Mouse (Mus musculus) testis, adult 2 months (tissue): Measurements from ENCODE around the gene Pcp4l1. TPM values are rescaled to one million over a fixed set of nuclear protein-coding genes. Genes with fewer than 3 reads are reported as not detected.

Experiments
- H3K27ac ChIP-seq: fragments of 200-500 bp; 2 replicates; pipeline ENCODE4 v1.5.1; 2012; ENCODE audit warnings: low read depth, low read length; ENCODE audit not compliant: control insufficient read depth, insufficient read depth
- H3K27me3 ChIP-seq: fragments of 200-500 bp; 2 replicates; pipeline ENCODE4 v1.6.1; 2012; ENCODE audit warnings: mild to moderate bottlenecking, low read length, moderate library complexity; ENCODE audit not compliant: control insufficient read depth, insufficient read depth
- H3K36me3 ChIP-seq: fragments of 200-500 bp; 2 replicates; pipeline ENCODE4 v1.6.1; 2012; ENCODE audit warnings: mild to moderate bottlenecking, low read length; ENCODE audit not compliant: control insufficient read depth, insufficient read depth
- H3K4me1 ChIP-seq: fragments of 200-500 bp; 2 replicates; pipeline ENCODE4 v1.6.1; 2012; ENCODE audit warnings: low read length; ENCODE audit not compliant: control insufficient read depth, insufficient read depth
- H3K4me3 ChIP-seq: fragments of 200-500 bp; 2 replicates; pipeline ENCODE4 v1.5.1; 2012; ENCODE audit warnings: low read depth, mild to moderate bottlenecking, low read length, moderate library complexity, mixed read lengths; ENCODE audit not compliant: control insufficient read depth
- CTCF ChIP-seq: fragments of 200-500 bp; IDR thresholded peaks from 2 replicates; pipeline ENCODE4 v1.5.1; 2012; ENCODE audit warnings: low read depth, mild to moderate bottlenecking, inconsistent platforms, low read length, moderate library complexity; ENCODE audit not compliant: control insufficient read depth, insufficient read depth, insufficient replicate concordance
- POLR2A ChIP-seq: fragments of 200-500 bp; IDR thresholded peaks from 2 replicates; pipeline ENCODE4 v1.6.1; 2012; ENCODE audit warnings: low read depth, mild to moderate bottlenecking, inconsistent platforms, low read length, moderate library complexity; ENCODE audit not compliant: control insufficient read depth
- polyA plus RNA-seq: library from polyadenylated mRNA; depleted of rRNA; stranded (reverse); fragments of >200 nt; gene quantifications from 2 replicates; pipeline ENCODE4 v1.2.3, GENCODE M21; 2012

The Pcp4l1 gene
- polyA plus RNA-seq, 1 experiment, result 2.9 TPM

GRCm38 (mm10) chr1:171192283-171192682 lies 3.8 kb downstream of the Pcp4l1 start:
- Histone ChIP-seq H3K36me3 (no peaks in the 10 kb centered on the region), H3K27me3 (no peaks in the 10 kb centered on the region; the same call in 1 of the 2 replicates), H3K27ac (no peak overlapping the region), H3K4me3 (no peak overlapping the region), H3K4me1 (peaks cover 23% of the 10 kb centered on the region)
- TF ChIP-seq CTCF, result no peak
- no peak for TF ChIP-seq POLR2A

GRCm38 (mm10) chr1:171190832-171191231 lies 5.2 kb downstream of the Pcp4l1 start:
- TF ChIP-seq POLR2A, result no peak
- no peak for TF ChIP-seq CTCF

GRCm38 (mm10) chr1:171189476-171190114 lies 6.5 kb downstream of the Pcp4l1 start:
- Histone ChIP-seq H3K36me3 (no peaks in the 10 kb centered on the region), H3K27ac (peak overlapping the region; percentile 68), H3K4me1 (peaks cover 17% of the 10 kb centered on the region), H3K27me3 (no peaks in the 10 kb centered on the region), H3K4me3 (no peak overlapping the region)
- TF ChIP-seq POLR2A, result no peak

More at GRCm38 (mm10) chr1:171190832-171191231, 5.2 kb downstream of the Pcp4l1 start:
- Histone ChIP-seq H3K36me3 (no peaks in the 10 kb centered on the region), H3K4me1 (peaks cover 19% of the 10 kb centered on the region), H3K4me3 (no peak overlapping the region), H3K27me3 (no peaks in the 10 kb centered on the region; the same call in 1 of the 2 replicates), H3K27ac (no peak overlapping the region)

- H3K36me3 ChIP-seq, result no peaks in the 10 kb centered on the region
- peak overlapping the region; percentile 68 for H3K27ac ChIP-seq
- H3K4me3 ChIP-seq, result no peak overlapping the region
- no peak for TF ChIP-seq CTCF
- no peak for TF ChIP-seq POLR2A
- H3K4me1 ChIP-seq, result peaks cover 17% of the 10 kb centered on the region
- no peaks in the 10 kb centered on the region for H3K27me3 ChIP-seq
Measured at GRCm38 (mm10) chr1:171189046-171189445, 7.0 kb downstream of the Pcp4l1 start.

- H3K27me3 ChIP-seq, result no peaks in the 10 kb centered on the region
- no peak overlapping the region for H3K4me3 ChIP-seq
- H3K36me3 ChIP-seq, result no peaks in the 10 kb centered on the region
- H3K27ac ChIP-seq, result peak overlapping the region; percentile 17; the same call in 1 of the 2 replicates
- TF ChIP-seq CTCF, result no peak
- no peak for TF ChIP-seq POLR2A
- H3K4me1 ChIP-seq, result peaks cover 13% of the 10 kb centered on the region
Measured at GRCm38 (mm10) chr1:171187851-171188700, 8.0 kb downstream of the Pcp4l1 start.

GRCm38 (mm10) chr1:171185655-171186054 lies 10.4 kb downstream of the Pcp4l1 start:
- no peaks in the 10 kb centered on the region for H3K27me3 ChIP-seq
- H3K4me1 ChIP-seq, result peaks cover 10% of the 10 kb centered on the region
- no peak overlapping the region for H3K27ac ChIP-seq
- no peak overlapping the region for H3K4me3 ChIP-seq
- TF ChIP-seq CTCF (no peak), POLR2A (no peak)
- H3K36me3 ChIP-seq, result no peaks in the 10 kb centered on the region

- TF ChIP-seq POLR2A (no peak), CTCF (no peak)
- no peaks in the 10 kb centered on the region for H3K27me3 ChIP-seq
- no peak overlapping the region for H3K27ac ChIP-seq
- H3K4me3 ChIP-seq, result no peak overlapping the region
- H3K36me3 ChIP-seq, result no peaks in the 10 kb centered on the region
- peaks cover 3% of the 10 kb centered on the region for H3K4me1 ChIP-seq
Measured at GRCm38 (mm10) chr1:171184314-171184713, 11.8 kb downstream of the Pcp4l1 start.
